Mouse (Mus musculus) kidney, adult 18-20 months (tissue): ENCODE results near the gene Pglyrp1.
A peak's percentile ranks its signal among the peaks of the same experiment; 100 is the strongest.

ENCODE experiments used
- DNase-seq: peaks from one replicate; pipeline ENCODE4 v3.0.0; 2021

The Pglyrp1 gene

DNA sequence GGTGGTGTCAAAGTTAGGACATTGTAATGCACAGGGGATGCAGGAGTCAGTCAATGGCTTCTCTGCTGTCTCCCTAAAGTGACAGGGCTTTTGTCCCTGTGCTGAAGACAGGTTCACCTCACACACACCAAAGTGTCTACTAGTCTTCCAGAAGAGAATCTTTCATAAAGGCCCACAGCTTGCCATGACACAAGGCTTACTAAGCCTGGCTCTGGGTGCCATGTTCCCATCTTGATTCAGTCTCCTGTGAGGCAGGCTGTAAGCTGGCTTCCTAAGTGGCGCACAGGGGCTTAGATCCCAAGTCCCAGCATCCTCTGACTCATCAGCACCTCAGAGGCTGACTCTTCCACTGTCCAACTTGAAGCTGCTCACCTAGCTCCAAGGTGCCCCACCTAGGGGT is 15.8 kb downstream of the Pglyrp1 start:
- DNase-seq = no peak

DNA sequence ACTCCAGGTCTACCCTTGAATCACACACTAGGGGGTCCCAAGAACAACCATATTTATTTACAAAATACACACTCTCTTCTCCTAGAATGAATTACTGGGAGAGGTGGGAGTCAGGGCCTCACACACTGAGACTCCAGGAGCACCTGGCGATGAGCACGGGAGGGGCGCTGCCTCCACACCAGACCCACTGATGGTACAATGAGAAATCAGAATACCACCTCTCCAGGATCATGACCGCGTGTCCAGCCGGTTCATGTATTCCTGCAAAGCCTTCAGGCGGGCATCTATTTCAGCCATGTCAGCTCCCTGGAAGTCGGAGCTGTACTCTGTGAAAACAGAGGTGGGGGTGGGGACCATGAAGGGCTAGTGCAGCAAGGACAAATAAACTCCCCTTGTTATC is 19.7 kb downstream of the Pglyrp1 start:
- no peak for DNase-seq

DNA sequence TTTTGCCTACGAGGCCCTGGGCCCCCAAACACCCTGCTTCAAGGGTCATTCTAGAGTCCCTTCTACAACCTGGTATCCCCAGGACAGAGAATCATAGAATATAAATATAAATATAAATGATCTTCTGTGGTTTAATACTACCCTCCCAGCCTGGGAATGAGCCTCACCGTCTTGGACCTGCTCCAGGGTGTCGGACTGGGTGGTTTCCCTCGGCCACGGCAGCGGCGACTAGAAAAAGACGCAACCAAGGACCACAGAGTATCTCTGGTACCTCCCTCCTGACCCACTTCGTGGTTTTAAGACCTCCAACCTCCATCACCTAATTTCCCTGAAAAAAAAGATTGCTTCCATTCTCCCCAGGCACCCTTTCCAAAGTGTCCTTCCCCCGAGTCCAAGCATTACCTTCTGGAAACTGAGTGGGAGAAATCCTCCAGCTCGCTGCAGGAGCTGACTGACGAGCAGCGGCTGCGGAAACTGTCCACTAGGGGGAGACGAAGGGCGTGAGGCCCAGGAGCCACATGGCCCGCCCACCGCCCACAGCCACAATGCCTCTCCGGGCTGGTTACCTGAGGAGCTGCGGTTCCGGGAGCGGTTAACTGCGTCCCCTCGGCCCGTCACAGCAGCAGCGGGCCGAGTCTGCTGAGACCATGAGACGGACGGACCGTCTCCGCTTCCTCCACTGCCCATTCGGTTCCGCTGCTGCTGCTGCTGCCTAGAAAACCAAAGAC is 20.9 kb downstream of the Pglyrp1 start:
- peak; percentile 89 for DNase-seq

DNA sequence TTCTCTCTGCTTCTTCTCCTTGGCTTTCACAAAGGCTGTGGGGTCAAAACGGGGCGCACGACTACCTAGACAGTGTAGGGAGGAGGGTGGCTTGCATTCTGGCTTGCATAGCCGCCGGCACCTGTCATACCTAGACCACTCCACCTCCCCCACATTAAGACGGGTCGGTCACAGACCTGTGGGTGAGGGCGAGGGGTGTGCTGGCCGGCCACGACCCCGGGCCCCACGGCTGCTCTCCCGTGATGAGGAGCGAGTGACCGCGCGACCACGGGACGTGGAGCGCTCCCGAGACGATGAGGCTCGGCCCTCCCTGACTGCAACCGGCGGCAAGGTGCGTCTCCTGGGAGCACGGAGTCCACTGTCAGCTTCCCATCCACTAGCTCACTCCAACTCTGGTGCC is 21.9 kb downstream of the Pglyrp1 start:
- DNase-seq = peak; percentile 20

DNA sequence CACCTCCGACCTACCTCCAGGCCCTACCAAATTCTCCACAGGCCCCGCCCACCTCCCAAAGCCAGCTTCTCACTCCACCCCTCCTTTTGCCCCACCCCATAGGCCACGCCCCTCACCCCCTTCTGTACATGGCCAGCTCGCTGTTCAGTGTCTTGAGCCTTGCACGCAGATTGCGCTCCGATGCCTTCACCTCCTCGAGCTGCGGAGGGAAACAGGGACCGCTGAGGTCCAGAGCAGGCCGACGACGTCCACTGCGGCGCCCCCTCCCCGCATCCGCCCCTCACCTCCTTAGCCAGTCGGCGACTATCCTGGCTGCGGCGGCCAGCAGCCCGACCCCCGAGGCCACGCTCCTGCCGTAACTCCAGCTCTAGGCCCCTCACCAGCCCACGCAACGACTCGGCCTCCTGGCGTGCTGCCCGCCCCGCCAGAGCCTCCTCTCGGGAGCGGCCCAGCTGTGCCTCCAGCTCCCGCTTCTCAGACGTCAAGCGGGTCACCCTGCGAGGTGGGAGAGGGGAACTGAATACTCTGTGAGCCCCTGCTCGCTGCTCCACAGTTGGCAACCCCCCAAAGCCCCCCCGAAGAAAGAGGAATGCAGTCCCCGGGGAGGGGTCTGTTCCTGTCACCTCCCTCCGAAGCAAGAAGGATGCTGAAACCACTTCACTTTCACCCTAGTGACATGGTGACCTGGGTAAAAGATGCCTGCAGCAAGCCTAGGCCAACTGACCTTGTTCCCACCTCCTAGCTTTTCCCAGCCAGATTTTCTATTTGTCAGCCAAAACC is 22.7 kb downstream of the Pglyrp1 start:
- DNase-seq = peak; percentile 76

DNA sequence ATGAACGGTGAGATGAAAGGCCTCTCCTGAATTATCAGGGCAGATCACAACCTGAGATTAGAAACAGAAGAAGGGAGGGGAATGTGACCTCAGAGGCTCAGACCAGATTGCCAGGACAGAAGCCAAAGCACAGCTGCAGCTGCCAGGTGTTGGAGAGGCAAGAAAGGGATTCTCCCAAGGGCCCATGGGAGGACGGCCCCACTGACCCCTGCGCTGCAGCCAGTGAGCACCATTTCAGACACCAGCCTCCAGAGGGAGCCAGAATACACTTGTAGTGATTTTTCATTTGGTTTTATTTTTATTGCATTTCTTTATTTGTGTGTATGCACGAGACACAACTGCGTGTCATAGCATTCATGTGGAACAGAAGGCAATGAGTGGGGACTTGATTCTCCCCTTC is 25.4 kb downstream of the Pglyrp1 start:
- peak; percentile 53 for DNase-seq

DNA sequence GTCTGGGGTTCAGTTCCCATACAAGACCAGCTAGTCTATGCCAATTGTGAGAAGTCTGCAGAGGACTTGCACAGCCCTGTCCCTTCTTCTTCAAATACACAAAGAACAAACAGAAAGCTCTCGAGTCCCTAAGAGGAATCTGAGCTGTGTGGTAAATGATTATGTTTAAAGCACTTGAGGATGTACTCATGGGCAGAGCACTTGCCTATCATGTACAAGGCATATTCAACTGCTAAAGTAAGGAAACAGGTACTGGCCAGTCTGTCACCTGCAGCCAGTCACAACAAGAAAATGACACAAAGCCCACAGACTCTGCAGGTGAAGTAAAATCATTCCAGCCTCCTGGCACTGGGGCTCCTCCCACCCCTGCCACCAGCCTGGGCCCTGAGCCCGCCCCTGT is 29.4 kb downstream of the Pglyrp1 start:
- no peak for DNase-seq

DNA sequence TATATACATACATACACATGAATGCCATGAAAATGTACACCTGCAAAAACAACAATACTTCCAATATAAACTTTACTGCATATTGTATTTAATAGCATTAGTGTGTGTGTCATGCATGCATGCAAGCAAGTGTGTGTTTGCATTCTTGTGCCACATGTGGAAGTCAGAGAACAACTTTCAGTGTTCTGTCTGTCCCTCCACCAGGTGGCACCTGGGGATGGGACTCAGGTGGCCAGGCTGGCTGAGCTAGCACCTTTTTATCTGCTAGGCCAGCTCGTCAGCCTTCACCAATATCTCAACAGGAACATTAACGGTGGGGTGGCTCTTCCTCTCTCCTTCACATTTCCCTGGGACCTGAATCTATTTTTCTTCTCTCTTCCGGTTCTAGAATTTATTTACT is 31.4 kb downstream of the Pglyrp1 start:
- DNase-seq = no peak

DNA sequence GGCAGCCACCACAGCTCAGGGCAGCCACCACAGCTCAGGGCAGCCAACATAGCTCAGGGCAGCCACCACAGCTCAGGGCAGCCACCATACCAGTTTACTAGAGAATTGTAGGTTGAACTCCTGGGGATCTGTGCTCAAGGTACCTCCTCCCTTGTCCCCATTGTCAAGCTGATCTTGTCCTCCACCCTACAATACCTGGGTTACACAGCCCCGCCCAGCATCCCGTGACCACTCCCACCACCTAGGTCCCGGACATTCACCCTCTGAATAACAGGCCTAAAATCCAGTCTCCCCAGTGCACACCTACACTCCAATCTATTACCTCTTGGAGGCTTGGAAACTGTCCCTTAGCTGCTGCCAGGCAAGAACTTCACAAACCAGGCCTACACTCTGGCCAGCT is 33.8 kb downstream of the Pglyrp1 start:
- no peak for DNase-seq

DNA sequence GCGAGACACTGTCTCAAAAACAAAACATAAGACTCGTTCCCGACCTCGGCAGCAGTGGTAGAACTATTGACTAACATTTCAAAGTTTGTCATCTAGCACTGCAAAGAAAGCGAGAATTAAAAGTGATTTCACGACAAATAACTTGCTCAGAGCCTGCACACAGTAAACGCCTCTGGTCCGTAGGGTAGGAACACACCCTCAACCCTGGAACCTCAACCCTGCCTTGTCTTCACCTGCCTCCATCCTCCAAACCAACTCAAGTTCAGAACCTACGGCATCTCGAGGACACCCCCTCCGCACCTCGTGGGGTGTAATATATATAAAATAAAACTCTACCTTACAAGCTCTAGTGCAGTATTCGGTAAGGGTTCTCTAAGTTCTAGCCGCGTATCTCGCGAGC is 38.7 kb downstream of the Pglyrp1 start:
- DNase-seq = no peak

DNA sequence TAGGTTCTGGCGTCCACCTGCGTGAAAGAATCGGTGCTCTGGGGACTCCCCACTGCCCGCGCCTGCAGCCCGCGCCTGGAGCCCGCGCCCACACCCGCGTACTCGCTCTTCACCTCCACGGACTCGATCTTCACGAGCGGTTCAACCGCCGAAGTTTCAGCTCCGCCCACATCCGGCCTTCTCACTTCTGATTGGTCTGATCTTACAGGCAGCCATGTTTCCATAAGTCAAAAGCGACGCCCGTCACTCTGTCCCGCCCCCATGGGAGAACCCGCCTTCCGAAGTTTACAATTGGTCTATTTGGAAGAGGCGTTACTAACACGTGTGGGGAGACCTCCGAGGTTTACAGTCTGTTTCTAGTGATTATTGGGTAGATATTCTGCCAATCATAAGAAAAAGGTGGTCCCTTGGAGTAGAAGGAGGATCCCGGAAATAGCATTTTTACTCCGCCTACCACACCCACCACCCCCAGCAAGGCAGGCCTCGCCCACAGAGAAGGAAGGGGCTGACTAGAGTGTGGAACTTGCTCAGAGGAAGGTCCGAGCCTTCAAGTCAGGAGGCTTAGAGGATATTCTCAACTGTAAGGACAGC is 39.2 kb downstream of the Pglyrp1 start, which contains the start of gene Ccdc61:
Gene Ccdc61, minus strand, starts transcription at position 175 of the 591 bp plus-strand sequence.
- peak; percentile 97 for DNase-seq

DNA sequence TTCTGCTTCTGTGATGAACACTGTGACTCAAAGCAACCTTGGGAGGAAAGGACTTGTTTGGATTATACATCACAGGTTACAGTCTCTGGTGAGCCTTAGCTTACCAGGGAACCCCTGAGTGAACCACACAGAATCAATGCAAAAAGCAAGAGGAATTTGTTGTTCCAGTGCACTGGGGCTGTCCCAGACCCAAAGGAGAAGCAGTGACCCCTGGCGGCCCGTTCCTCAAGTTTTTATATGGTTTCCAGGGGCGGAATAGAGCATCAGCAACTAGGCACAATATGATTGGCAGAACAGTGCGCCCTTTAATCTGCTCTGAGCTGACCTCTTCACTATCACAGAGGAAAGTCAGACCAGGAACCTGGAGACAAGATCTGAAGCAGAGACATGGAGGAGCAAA is 45.1 kb downstream of the Pglyrp1 start:
- DNase-seq = no peak

DNA sequence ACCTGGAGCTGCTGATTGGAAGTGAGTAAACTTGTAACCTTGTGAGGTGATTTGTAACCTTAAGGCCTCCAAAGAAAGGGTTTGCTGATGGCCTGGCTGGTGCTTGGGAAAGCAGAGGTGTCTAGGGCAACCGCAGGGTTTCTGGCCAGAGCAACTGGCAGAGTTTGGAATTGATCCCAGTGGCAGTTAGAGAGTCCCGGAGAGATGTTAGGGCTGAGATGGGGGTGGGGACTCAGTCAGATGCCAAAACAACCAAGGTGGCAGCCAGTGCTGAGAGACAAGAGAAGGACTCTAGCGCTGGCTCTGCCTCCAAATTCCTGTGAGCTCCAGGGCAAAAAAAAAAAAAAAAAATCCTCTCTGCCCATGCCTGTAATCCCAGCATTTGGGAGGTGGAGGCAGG is 46.8 kb downstream of the Pglyrp1 start:
- no peak for DNase-seq

DNA sequence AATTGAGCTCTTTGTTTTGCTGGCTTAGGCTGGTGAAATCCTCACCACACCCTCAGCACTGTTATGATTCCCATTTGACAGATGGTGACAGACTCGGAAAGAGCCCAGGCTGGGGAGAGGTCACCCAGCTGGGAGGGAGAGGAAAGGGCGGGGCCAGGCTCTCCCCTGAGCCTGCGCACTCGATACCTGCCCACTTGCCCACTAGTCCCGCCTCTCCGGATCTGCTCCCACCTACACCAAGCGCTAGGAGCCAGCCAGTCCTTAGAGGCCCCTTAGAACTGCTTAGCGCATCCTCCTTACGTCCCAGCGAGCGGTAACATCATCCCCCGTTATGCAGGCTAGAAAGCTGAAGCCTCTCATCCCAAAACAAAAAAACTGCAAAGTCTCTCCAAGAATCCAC is 49.9 kb downstream of the Pglyrp1 start:
- peak; percentile 65 for DNase-seq

DNA sequence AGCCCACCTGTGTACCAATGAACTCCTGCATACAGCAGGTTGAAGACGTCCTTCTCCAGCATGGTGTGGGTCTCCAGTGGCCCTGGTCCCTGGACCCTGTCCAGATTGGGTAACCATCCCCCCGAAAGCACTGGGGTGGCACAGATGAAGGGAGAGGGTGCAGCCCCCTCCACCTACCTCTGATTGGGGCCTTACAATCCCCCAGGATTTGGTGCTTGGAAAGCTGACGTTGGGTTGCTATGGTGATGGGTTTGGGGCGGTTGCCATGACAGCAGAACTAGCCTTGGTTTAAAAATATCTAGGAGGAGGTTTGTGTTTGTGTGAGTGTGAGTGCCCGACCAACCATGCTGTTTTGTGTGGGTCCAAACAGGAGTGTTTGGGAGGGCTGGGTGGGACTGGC is 51.7 kb downstream of the Pglyrp1 start:
- DNase-seq = no peak

DNA sequence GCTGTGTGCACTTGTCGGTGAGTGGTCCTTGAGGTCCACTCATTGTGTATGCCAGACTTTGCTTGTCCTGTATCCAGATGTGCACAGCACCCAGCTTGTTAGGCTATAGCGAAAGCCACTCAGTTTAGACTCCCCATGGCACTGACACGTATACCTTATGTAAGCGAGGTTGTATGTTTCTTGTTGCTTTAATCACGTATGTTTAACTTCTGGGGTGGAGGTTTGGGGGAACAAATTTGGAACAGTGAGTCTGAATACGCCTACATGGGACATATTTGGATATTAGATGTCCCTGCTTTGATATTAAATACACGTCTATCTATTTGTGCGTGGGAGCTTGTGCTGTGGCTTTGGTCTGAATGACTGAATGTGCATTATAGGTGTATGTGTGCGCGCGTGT is 52.1 kb downstream of the Pglyrp1 start:
- DNase-seq = no peak

DNA sequence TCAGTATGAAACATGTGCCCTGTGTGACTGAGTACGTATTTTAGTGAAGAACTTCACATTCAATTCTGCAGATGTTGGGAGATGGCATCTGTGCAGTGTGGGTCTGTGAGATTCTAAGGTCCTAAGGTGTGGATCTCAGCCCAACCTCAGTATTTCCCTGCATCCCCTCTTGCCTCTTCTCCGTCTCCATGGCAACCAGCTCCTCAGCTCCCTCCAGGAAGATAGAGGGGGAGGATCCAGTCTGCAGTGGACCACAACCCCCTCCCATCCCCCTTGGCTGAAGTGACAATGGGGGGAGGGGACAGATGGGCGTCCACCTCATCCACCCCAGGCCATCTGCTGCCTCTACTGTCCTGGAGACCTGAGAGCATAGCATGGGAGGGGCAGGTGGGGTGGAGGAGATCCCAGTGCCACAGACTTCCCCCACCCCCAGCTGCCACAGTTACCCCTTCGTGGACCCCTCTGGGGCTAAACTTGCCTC is 52.6 kb downstream of the Pglyrp1 start:
- DNase-seq = no peak

DNA sequence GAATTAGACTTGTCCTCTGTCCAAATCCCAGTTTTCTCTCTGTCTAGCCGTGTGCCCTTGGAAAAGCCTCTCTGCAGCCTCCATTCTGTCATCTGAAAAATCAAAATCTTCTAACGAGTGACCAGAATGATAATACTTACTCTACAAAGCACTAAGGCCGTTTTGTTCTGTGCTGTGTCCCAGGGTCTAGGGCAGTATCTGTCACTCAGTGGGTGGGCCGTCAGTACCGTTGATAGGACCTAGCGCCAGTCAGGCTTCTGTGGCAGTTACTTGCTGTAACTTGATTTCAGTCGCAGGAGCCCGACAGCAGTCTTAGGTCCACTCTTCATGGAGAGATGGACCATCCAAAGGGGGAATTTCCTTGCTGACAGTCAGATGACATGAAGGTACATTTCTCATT is 53.2 kb downstream of the Pglyrp1 start:
- DNase-seq = no peak

DNA sequence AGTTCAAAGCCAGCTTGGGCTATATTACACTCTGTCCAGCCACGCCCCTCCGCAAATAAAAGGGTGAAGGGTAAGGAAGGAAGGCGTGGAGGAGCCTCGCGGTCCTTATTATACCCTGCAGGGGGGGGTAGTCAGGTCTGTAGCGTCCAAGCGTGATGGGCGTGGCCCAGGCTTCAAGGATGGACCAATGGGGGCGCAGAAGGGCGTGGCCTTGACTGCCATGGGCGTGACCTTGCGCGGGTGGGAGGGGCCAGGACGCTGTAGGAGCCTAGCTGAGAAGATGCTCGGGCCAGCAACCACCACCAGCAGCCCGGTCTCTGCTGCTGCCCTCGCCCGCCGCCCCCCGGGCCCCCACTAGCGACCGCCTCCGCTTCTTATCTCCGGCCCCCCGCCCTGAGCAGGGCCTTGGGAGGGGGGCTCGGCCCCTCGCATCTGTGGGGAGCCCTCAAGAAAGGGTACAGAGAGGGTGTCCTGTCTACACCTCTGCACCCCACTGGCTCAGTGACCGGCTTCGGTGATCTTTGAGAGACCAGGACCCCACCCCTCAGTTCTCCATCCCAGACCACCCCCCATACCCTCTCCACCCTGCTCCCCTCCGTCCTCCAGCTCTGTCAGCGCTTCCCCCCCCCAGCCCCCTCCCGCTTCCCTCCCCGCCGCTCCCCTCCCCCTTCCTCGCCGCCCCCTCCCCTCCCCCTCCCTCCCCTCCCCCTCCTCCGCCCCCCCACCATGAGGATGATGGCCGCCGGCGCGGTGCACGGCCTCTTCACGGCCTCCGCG is 54.2 kb downstream of the Pglyrp1 start, which contains the start of gene Nova2:
Gene Nova2, plus strand, starts transcription at position 727 of the 777 bp plus-strand sequence.
- DNase-seq = peak; percentile 85

DNA sequence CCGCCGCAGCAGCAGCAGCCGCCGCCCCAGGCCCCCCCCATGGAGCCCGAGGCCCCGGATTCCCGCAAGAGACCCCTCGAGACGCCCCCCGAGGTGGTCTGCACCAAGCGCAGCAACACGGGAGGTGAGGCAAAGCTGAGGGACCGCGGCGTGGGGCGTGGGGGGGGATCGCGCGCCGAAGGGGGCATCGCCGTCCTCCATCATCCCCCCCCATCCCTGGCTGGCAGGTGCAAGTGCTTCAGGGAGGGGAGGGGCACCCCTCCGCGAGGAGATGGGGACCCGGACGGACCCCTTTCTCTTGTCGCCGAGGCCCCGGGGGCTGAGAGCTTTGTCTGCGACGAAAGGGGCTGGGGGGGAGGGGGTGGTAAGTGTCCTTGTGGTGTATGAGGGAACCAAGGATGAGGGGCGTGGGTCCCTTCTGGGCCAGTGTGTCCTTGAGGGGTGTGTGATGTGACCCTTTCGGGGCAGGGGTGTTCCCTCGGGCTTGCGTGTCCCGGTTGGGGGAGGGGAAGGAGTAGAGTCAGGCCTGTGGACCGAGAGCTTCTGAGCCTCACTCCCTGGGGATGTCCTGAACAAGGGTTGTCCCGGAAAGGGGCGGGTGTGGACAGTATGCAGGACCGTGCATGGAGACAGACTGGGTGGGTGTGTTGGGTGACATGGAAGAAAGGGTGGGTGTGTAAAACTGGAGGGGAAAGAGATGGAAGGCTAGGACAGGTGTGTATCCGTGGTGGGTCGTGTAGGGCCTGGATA is 55.1 kb downstream of the Pglyrp1 start:
- peak; percentile 57 for DNase-seq

DNA sequence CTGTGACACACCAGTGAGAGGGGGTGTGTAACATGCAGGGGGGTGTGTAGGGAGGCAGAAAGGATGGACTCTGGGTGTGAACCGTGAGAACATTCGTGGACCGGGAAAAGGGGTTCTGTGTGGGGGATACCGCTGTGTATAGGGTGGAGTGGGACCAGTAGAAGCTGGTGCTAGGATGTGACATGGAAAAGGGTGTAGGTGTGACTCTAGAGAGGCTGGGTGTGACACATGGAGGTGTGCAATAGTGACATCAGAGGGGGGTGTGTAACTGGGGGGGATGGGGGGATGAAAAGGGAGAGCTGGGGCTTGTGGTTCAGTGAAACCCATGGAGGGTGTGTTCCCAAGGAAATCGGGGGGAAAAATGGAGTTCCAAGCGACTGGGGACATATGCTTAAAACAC is 55.8 kb downstream of the Pglyrp1 start:
- no peak for DNase-seq

DNA sequence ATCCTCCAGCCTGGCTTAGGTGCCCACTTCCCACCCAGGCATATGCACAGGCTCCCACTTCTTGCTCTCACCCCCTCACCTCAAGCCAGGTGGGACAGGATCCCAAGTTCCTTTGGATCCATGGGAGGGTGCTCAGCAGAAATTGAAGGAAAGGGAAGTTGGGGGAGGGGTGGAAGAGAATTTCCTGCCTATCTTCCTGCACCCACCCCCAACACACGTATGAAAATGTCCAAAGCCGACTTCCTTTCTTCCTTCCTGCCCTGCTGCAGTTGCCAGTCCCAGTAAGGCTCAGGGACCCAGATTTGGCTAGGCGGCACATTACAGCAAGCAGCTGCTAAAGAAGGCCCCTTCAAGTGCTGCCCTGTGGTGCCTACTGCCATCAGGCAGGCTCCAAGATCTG is 56.6 kb downstream of the Pglyrp1 start:
- DNase-seq = peak; percentile 33
